Mouse (Mus musculus): ENCODE results near the gene Insig2. TPM values are rescaled to one million over a fixed set of nuclear protein-coding genes. Genes with fewer than 3 reads are reported as not detected.

Insig2 gene
- 10 to 100 TPM; 35.3 to 44.2 TPM for total RNA-seq (2021)

DNA sequence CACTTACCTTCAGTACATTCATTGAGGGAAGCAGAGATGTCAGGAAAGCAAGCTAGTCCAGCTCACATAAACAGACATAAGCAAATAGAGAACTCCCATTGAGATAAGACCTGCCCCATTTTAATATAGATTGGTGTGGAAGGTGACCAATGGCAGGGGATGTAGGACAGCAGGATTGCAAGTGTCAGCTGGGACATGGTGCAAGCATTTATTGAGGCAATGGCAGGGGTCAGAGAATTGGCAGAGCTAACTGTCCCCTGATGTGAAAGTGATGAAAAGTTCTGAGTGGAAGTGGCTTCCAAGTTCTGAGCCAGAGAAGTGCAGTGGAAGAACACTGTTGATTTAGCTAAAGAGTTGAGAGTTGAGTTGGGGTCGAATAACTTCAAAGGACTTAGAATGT is at the start of gene Insig2:
TSS of gene Insig2 (minus strand) at position 105 of the 400 bp plus-strand sequence.
- DNase-seq: no peak

DNA sequence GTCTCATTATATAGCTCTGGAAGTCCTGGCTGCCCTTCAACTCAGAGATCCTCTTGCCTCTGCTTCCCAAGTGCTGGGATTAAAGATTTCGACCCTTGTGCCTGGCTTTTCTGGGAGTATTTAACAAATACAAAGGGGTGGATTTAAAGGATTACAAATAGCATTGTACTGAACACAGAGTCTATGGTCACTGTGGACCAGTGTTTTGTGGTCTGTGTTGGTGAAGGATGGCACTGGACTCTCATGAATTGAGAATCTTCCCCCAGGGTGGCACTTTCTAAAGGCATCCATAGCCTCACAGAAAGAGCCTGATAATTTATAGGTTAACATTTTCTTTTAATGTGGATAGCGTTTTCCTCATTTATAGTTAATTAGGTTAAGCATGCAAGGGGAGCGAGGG is 49.2 kb upstream of the Insig2 start:
- DNase-seq: no peak

DNA sequence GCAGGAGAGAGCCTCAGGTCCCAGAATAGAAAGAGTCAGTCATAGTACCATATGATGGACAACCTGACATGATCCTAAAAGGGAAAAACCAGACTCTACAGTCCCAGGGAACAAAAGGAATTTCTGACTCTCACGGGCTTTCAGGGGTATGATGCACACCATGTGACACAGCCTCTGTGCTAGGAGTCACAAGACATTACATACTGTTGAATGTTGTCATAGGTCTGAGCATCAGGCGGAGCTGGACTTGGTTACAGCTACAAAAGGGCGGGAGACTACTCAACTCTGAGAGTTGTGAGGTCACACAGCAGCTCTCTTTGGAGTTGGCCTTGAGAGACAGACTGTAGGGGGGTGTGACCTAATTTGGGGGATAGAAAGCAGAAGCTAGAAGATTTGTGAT is 47.6 kb upstream of the Insig2 start:
- DNase-seq: no peak

DNA sequence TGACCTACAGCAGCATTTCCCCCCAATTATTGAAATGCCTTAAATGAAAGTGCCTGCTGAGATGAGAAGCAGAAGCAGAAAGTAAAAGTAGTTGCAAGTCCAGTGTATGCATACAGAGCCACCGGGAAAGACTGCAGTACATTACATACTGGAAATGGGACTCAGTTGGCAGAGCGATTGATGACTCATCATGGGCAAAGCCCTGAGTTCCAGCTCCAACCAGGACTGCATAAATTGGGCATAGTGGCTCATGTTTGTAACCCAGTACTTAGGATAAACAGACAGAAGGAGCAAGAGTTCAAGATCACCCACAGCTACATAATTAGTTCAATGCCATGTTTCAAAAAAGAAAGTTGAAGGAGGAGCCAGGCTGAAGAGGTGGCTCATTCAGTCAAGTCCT is 45.5 kb upstream of the Insig2 start:
- DNase-seq: no peak

DNA sequence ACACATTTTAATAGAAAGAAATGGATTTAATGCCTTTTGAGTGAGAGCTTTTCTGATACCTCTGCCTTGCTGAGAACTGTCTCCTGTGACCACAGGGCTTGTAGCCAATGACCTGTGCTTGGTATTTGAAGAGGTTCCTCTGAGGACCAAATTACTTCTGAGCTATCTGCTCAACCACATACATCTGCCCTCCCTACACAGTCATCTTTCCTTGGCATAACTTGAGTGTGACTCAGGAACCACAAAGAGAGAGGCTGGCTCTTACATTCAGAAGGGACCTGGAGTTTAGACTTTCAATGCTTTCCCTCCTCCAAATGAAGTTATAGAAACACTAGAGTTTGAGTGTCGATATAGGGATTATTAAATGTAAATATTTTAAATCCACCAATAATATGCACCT is 45.0 kb upstream of the Insig2 start:
- no peak for DNase-seq

DNA sequence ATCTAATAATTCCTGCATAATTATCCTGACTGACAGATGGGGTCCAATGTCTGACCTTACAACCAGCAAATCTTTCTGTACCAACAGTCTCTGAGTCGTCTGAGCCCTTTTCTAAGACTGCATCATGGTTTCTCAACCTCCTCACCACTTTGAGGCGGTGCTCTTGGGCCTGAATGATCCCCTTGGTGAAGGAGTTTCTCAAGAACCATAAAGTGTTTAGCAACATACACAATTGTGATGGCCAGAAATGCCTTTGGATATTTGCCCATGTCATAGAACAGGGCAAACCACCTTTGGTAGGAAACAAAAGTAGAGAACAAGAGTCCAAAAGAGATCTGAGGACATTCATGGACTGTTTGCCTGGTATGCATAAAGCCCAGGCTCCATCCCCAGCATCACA is 41.2 kb upstream of the Insig2 start:
- no peak for DNase-seq

DNA sequence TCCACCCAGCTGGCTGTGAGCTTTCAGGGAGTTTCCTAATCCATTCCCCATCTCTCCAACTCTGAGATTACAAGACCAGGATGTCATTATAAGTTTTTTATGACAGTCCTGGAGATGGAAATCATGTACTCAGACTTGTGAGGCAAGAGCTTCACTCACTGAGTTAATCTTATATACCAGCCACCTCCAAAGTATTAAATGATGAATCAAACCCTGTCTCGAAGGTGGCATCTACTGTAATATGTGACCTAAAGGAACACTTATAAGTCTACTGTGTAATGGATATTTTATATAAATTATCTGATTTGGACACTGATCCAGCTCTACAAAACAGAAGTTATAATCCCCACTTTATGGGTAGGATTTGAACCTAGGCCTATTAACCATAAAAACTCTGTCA is 40.3 kb upstream of the Insig2 start:
- DNase-seq: no peak

DNA sequence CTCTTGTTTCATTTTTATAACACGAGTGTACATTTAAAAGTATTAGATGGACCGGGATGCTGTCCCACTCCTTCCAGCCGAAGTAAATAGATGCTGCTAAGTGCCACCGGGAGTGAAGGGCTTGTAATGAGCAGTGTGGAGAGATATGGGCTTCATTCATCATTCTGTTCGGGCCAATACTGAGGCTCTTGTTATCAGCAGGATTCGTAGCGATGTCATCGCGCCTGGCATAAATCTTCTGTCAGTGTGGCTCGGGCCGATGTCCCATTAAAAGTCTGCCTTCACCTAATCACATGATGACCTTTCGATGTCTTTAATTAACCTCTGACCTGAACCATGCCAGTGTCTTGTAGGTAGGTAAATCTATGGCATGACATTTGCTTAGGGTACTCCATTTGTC is 39.1 kb upstream of the Insig2 start:
- no peak for DNase-seq

DNA sequence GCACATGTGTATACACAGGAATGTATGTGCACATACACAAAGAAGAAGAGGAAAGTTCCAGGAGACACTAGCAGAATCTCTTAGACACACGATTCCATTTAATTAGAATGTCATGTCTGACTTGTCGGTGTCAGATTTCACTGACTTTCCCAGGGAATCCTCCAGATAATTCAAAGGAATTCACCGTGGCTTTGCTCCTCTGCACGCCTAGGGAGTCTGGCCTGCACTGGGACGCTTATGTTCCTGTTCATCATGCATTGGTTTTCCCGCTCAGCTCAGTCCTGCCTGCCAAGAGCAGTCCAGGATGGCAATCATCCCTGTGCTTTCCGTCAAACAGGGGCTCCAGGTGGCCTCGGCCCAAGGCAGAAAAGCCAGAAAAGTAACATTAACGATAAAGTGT is 34.9 kb upstream of the Insig2 start:
- no peak for DNase-seq

DNA sequence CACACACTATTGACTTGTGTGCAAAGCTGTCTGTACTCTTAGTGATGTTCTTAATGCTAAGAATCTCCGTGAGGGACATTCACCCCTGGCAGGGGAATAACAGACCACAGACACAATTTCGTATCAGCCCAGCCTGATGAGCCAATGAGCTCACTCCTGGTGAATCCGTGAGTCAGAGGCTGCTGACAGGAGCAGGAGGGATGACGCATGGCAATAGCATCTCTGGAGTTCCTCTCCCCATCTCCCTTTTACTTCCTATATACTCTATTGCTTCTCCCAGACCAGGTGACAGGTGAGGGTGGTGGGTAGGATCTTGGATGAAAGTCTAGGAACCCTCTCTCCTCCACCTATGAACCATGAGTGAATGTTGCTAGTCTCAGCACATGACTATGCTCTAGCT is 28.2 kb upstream of the Insig2 start:
- DNase-seq: no peak

DNA sequence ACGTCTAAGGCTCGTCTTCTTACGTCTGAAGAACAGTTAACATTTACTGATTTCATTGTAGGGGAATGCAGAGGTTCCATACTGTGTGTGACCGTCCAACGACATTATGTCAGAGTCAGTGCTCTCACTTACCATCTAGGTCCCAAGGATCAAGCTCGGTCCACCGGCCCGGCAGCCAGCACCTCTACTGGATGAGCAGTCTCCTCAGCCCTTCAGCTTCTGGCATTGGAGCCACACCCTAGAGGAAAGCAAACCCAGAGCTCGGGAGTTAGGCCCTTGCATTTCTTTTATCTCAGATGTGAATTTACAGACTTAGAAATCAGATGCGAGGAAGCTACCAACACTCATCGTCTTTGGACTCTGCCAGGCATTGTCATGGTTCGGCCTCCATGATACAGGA is 27.3 kb upstream of the Insig2 start:
- DNase-seq: no peak

DNA sequence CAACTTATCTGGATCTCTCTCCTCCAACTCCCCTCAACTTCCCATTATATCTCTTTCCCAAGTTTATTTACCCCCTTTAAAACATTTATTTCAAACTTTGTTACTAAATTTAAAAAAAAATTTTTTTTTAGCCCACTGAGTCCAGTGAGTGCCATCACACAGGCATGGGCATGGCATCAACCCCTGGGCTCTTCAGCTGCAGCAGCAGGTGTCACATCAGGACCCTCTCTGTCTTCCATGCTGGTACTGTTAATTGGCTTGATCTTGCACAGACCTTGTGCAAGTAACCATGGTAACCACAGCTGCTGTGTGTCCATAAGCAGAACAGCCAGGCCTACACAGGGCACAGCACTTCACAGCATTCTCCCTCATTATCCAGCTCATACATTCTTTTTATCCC is 21.4 kb upstream of the Insig2 start:
- DNase-seq: no peak

DNA sequence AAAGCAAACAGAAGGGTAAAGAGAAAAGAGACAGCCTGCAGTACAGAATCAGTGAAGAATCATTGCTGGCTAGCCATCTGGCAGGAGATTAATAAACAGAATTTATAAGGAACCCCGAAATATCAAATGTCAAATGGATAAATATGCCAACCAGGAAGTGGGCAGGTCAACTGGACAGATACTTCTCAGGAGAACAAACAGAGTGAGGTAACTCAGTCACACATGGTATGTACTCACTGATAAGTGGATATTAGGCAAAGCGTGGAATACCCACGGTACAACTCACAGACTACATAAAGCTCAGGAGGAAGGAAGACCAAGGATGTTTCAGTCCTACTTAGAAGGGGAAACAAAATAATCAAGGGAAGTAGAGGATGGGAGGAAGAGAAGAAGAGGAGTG is 18.6 kb upstream of the Insig2 start:
- DNase-seq: no peak

DNA sequence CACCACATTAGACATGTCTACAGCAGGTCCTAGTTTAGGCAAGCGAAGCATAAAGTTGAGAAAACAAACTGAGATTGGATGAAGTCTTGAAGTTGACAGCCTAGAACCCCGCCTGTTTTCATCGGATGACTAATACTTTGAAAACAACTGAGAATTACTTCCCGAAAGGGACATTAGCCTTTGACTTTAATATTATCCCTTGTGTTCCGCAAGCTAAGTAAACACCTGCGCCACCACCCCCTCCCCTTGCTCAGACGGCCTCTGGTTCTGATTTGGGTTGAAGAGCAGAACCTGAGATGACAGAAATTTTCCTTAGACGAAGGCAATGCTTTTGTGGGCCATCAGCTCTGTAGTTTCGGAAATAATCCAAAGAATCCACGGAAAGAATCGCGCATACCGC is 18.2 kb upstream of the Insig2 start:
- no peak for DNase-seq

DNA sequence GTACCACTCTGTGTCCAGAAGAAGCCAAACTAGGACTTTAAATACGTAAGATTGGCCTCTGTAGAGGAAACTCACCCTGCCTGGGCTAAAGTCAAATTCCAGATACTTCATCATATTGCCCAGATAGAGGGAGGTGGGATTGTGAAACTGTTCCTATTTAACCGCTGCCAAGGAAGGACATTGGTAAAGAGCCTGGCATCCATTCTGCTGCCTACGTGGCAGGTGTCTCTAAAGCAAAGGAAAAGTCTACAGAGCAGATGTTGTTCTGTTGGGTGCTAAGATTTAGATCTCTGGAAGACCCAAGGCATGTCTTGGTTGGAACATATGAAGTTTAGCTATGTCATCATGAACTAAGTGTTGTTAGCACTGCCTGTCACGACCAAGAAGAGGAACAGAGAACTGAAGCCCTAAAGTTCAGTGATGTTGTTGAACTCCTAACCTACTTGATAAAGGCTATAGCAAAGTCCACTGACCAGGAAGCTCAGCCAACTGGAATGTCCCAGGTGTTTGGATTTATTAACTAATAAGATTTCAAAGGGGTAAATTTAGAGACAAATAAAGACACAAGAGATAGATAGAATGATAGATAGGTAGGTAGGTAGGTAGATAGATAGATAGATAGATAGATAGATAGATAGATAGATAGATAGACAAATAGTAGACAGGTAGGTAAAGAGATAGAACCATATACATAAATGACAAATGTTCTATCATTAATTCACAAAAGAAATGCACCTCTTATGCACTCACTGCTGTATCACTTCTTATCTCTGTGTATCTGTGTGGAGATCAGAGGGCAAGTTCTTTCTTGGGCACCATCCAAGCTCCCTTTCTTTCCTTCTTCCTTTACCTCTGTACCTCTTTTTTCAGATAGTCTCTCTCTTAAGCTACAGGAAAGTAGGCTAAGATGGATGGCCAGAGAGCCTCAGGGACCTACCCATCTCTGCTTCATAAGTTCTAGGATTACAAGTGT is 16.8 kb upstream of the Insig2 start:
- DNase-seq: no peak

DNA sequence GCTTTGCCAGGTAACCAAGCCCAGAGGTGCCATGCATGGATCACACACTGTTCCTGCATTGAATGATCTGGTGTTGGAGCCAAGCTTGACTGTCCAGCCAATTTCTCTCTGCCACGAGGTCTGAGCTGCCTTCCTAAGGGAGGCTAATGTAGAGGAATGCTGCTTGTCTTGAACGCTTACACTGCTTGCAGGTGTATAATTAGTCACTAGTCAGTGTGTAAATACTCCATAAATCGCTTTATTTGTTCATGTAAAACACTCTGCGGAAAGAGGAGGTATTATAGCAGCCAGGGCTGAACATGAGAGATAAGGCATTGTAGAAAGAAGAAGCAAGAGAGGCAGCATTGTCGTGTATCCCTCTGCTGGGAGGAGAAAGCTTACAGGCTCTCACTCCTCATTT is 11.6 kb upstream of the Insig2 start:
- no peak for DNase-seq

DNA sequence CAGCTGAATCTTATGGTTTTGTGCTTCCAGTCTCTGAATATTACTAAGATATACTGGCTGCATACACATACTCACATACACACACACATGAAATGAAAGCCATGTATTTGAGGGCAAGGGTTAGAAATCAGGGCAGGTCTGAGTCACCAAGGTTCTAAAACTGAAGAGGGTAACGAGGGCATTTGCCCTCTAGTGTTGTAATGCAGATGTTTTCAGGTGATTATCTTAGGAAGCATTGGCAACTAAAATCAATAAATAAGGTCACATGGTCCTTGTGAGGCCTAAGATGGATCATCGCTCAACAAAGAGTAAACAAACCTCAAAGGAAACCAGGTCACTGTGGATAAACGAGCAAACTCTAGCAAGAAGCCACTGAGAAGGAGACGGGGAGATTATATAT is 3.4 kb upstream of the Insig2 start:
- DNase-seq: no peak

DNA sequence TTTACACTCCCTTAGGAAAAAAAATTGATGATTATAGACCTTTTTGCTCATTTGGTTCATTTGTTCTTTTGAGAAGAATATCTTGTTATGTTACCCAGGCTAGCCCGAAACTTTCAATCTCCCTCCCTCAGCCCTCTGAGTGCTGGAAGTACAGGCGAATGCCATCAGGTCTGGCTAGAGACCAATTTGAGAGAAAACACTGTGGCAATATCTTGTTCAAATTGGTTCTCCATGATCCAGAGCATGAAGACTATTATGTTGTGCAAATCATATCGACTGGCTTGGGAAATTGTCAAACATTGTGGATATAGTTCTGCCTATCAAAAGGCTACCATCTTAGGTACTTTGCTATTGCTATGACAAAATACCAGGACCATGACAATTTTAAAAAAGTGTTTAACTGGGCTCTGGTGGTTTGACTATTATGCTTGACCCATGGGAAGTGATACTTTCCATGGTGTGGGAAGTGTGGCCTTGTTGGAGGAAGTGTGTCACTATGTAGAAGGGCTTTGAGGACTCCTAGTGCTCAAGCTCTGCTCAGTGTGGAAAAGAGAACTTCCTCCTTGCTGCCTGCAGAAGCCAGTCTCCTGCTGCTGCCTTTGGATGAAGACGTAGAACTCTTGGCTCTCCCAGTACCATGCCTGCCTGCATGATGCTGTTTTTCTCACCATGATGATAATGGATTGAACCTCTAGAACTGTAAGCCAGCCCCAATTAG is 1.8 kb upstream of the Insig2 start:
- no peak for DNase-seq

DNA sequence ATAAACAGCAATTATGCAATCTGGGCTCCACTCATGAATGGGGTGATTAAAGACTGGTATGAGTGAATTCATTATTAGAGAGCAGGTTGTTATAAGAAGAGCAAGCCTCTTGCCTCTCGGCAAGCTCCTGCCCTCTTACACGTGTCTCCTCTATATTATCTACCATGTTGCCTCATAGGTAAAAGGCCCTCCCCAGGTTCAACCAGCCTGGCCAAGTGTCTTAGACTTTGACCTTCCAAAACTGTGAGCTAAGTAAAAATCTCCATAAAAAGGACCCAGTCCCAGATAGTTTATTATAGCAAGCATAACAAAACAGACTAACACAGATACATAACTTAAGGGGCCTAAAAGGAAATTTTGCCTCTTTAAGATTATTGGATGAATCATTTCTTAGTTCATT is 1.8 kb downstream of the Insig2 start:
- DNase-seq: no peak

DNA sequence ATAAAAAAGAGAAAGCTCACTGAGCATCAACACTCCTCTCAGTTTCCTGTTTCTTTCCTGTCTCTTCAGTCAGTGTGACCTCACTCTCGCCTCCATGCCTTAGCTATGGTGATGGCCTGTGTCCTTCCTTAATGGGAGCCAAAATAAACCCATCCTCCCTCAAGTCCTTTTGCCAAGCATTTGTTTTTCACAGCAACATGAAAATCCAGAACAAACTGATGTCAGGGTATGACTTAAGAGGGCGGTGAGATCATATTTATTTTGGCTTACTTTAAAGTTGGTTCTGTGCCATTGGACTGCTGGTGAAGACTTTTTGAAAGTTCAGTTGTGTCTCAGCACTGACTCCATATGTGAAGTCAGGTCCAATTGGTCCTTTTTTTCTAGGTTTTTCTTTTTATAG is 3.0 kb downstream of the Insig2 start:
- peak; percentile 25 for DNase-seq

DNA sequence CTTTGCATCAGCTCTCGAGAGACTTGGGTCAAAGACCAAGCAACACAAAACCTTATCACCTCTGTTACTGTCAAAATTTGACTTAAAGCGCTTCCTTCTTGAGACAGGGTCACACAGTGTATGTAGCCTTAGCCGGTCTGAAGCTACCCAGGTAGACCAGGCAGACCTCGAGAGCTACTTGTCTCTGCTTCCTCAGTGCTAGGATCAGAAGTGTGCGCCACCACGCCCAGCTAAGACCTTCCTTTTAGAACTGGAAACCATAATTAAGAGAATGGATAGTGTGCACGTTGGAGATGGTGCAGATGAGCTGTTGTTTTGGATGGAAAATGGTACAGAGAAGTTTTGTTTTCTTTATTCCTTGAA is 4.2 kb downstream of the Insig2 start:
- no peak for DNase-seq

DNA sequence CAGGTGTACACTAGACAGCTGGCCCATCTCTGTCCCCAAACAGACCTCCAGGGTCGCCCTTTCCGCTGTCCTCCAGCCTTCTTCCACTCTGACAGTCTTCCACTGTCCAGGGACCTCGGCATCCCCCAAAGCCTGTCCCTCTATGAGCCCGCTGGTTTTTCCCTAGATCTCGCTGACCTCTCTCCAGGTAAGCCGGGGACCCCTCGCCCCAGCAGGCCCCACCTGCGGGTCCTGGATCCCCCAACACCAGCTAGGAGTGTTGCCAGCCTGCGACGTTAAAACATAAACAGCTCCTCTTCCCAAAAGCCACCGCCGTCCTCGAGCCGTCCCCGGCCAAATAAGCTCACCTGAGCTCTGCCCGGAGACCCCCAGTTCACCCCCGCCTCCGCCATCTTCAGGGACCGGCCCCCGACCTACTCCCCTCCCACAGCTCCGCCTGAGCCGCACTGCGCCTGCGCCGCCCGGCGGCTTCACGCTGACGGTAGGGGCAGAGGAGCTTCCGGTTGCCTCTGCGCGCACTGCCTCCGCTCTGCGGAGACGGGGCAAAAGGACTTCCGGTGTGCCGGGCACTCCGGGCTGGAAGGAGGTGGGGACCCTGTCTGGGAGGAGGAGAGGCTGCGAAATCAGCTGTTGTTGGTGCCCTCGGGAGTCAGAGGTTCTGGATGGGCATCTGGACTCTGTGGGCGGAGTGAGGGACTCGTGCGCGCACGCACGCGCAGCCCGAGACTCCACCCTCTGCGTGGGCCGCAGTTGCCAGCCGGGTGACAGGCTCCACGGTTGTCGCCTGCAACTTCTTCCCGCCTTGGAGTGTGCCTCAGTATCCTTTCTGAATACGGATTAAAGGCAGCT is 4.8 kb downstream of the Insig2 start:
- peak; percentile 96 for DNase-seq

All from heart, postnatal 4 days (tissue).